Mouse (Mus musculus) lung, postnatal 0 days (tissue): Measurements from ENCODE around the gene Incenp.

Source experiments
- CTCF ChIP-seq: IDR thresholded peaks from 2 replicates; pipeline ENCODE4 v1.5.1; 2016; ENCODE audit warnings: antibody characterized with exemption, mild to moderate bottlenecking
- EP300 ChIP-seq: IDR thresholded peaks from 2 replicates; pipeline ENCODE4 v1.6.1; 2016; ENCODE audit warnings: antibody characterized with exemption, mild to moderate bottlenecking, control low read depth

DNA sequence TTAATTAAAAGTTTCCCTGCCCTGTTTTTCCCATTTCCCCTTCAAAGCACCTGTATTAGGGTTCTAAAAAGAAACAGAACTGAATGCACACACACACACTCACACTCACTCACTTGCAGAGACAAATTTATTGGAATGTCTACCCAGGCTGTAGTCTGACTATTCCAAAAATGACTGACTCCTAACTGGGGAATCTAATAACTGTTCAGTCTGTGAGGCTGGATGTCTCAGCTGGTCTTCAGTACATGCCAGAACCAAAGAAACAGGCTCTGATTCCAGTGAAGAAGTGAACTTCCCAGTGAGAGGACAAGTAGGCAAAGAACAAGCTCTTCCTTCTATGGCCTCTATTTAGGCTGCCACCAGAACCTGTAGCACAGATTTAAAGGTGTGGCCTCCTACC is 33.9 kb downstream of the Incenp start:
- TF ChIP-seq CTCF (no peak), EP300 (no peak)
